Mouse (Mus musculus) heart, adult 2 months (tissue): ENCODE data around the gene Gin1.

Source experiments
- CTCF ChIP-seq: fragments of 200-600 bp; IDR thresholded peaks from 2 replicates; pipeline ENCODE4 v1.8.1; 2022; ENCODE audit warnings: antibody characterized with exemption, mild to moderate bottlenecking, moderate library complexity
- POLR2A ChIP-seq: fragments of 200-500 bp; IDR thresholded peaks from 2 replicates; pipeline ENCODE4 v1.6.1; 2011; ENCODE audit warnings: mild to moderate bottlenecking, low read depth, low read length, control low read depth; ENCODE audit not compliant: insufficient read depth

DNA sequence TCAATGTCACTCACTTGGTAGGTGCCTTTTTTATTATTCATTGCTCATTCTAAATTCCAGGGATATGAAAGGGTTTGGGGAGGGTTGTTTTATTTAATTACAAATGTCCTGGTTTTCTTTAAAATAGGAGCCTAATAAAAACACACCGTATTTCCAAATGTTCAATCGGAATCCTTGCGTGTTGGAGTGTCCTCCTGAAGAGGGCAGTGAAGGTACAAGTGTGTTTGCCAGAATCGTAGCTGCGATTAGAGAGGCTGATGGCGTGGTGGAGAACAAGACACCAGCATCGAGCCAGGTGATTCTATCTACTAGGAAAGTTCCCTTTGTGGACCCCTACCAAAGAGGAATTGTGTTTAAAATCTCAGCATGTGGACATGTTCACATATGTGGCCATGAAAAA is 15.0 kb downstream of the Gin1 start:
- TF ChIP-seq POLR2A (no peak), CTCF (peak; percentile 61)
